Mouse (Mus musculus) frontal cortex, postnatal 36 days (tissue): ENCODE measurements around the gene Tssk4.

Experiments
- DNase-seq, 2 experiments: peaks; one replicate each; pipeline ENCODE4 v3.0.0; 2022; ENCODE audit warnings: low spot score in 2 of 2

Gene Tssk4

DNA sequence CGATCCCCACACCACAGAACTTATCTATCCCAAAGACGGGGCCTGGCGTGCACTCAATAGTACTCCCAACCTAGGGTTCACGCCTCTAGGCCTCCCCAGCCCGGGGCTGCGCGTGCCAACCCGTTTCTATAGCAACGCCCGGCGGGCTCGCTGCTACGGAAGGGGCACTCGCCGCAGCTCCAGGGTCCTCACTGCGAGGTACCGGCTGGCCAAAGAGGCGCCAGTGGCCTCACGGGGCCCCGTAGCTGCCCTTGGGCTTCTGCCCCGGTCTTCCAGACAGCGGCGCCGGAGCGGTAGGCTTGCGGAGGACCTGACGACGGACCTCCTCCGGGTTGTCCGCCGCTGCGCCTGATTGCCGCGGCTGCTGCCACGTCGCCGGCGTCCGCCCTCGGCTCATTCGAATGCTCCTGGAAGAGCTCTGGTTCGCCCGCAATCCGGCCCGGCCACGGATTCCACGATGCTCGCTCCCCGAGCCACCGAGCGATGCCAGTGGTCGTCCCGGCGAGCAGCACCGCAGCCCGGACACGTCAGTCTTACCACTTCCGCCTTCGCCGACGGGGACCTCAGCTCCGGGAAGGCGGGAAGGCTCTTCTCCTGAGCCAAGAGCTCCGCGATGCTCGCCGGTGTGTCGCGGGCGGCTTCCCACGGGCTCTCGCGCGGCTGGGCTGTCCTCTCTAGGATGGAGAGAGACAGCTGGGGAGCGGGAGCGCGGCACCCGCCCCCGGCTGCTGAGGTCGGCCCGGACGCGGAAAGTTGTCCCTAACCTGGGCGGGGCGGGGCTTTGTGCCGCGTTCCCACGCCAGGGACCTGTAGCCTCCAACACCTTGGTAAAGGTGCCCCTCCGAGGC, 6.7 kb upstream of the Tssk4 start, which contains the start of gene Tm9sf1:
Gene Tm9sf1, minus strand, starts transcription at position 747 of the 848 bp plus-strand sequence.
- peak; percentile 91 for DNase-seq

DNA sequence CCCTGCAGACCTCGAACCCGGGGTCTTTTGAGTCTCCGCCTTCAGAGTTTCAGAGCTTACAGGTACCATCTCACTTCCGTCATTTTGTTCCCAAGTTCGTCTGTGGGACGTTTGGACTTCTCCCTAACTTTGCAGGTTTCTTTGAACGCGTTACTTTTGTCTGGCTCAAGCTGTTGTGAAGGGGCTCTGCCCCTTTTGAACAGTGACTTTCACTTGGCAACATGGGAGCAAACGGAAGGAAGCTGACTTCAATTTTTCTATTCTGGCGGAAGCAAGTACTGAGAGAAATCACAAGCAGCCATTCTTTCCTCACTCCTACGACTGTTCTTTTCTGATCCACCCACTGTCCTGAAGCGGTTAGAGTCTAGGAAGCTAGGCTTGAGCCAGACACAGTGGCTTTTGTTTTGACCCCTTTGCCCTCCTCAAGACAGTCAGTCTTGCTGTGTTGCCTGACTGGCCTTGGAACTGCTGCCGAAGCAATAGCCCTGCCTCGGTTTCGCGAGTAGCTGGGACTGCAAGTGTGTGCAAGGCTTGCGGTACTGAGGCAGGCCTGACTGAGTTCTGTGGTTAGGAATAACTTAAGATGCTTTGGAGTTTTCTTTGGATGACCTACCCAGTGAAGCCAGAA, 5.6 kb upstream of the Tssk4 start:
- DNase-seq, result no peak

DNA sequence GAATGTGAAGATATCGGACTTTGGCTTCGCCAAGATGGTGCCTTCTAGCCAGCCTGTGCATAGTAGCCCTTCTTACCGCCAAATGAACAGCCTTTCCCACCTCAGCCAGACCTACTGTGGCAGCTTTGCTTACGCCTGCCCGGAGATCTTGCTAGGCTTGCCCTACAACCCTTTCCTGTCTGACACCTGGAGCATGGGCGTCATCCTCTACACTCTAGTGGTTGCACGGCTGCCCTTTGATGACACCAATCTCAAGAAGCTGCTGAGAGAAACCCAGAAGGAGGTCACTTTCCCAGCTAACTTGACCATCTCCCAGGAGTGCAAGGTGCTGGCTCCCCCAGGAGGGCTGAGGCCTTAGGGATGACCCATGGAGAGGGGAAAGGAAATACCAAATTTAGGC, 1.5 kb downstream of the Tssk4 start:
- DNase-seq, result no peak

DNA sequence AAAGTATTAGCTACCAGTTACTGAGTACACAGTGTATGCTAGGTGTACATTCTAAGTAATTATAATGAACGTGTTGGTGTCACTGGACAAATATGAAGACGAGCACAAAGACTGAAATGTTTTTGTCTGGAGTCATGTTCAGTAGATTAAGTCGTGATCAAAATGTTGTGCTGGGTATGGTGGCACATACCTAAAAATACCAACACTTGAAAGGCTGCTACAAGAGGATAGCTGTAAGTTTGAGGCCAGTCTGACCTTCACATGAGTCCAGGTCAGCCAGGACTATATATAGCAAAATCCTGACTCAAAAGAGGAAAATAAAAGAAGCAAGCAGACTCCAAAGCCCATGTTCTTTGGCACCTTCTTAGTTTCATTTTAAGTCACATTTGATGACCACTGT, 7.0 kb downstream of the Tssk4 start:
- no peak for DNase-seq

DNA sequence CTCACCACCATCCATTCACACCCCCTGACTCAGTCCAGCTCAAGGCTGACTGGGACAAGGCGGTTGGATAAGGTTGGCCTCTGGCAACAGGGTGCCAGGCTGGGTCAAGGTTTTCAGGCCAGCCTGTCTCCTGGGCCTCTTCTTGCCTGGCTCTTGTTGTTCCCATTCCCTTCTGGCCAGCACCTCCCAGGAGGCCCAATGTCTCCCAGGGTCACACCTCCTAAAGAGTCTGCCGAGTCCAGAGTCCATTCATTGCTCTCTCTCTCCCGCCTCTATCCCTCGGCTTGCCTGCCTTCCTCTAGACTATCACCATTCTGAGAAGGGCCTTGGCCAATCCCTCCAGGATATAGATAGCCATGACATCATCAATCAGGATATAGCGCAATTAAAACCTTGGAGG, 8.0 kb downstream of the Tssk4 start:
- no peak for DNase-seq

DNA sequence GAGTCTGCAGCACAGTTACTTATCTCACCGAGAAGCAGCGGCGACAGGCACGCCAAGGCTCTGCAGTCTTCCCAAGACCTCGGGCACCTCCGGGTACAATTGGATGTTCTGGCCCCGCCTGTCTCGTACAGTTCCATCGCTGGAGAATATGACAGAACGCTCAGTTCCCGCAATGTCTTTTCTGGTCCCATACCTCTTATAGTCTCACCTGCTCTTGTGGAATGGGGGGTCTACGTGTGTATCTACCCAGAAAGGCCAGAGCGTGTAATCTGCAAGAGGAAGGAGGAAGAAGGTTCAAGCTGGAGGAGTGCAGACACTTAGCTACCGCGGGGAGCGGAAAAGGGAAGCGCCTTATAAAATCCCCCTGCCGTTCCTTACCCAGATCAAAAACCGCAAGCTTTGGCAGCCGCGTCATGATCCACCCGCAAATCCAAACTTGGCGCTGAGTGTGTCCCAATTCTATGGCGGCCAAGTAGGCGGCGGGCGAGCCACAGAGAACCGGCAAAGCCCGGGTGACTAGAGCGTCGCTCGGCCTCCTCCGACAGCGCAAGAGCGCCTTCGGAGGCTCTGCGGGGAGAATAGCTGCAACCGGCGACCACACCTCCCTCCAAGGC, 10.1 kb downstream of the Tssk4 start, which contains the start of gene Mdp1:
Gene Mdp1, minus strand, starts transcription at position 549 of the 614 bp plus-strand sequence.
- peak; percentile 81 to 86 for DNase-seq

DNA sequence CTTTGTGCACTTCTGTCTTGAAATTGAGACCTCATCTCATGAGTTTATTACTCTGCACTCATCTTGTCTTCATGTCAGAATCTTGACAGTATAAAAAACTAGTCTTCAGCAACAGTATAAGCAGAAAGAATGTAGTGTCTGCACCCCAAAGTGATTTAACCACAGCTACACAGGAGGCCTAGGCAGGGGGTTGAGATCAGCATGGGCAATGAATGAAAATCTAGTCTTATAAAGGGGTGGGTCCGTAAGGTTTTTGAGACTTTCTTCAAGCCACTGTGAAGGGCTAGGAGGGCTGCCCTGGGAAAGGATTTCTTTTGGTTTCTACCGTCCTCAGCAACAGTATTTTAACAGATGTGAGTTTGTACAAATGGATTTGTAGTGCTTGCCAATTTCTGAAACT, 10.7 kb downstream of the Tssk4 start:
- no peak for DNase-seq

DNA sequence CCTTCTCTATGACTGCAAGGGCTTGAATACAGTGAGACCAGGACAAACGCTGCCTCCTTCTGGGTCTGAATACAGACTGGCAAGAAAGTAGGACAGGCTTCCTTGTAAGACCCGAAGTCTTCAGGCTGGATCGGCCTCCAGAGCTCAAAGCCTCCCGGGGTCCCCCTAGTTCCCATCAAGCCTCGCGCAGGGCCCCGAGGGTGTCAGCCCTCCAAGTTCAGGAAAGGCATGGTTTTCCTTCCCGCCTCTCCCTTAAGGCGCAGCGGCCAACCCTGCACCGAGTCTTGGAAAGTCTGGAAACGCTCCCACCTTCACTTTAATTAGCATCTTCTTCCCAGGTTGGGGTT, 21.5 kb downstream of the Tssk4 start:
- DNase-seq, result no peak

DNA sequence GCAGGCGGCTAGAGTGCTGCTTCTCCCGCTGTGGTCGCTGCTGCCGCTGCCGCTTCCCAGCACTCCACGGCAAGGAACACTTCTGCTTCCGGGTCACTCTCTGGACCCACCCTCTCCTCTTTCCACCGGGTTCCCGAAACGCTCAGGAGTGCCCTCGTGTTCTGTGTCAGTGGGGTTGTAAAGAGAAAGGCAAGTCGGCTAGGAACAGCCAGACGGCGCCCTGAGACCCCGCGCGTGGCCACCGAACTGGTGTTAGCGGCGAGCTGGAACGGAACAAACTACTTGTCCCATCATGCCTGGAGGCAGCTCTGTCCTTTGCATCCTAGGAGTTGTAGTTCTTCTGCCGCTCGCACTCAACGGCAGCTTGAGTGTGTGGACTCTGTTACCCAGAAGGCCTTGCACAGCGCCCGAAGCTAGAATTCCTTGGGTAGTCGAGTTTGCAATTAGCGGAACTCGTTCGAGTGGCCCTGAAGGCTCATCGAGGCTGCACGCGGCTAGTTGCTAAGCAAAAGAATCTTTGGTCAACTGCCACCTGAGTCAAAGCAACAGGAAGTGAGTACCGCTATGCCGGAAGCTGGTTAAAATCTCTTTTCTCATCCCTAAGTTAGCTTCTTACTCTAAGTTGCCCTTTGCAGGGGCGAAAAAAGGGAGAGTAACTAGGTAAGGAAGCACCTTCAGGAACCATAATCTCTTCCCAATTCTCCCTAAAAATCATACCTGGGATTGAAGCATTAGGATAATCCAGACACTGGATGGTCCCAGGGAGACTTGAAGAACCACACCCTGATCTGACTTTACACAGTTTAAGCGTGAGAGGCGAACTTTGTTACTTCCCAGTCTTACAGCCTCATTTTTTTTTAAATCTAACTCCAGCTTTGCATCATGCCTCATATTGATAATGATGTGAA, 22.1 kb downstream of the Tssk4 start, which contains the start of the genes Gmpr2 and Nedd8:
Gene Gmpr2, plus strand, starts transcription at position 109 of the 908 bp plus-strand sequence.
Gene Nedd8, minus strand, starts transcription at position 292 of the 908 bp plus-strand sequence.
- DNase-seq, result peak; percentile 96 to 97

DNA sequence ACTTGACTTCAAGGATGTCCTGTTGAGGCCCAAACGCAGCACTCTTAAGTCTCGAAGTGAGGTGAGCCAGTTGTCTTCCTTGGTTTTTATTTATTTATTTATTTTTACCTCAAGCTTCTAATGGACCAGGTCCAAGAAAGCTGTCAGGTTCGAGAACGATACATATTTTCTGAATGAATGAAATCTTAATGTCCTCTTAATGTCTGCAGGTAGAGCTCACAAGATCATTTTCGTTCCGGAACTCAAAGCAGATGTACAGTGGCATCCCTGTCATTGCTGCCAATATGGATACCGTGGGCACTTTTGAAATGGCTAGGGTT, 22.7 kb downstream of the Tssk4 start:
- DNase-seq, result no peak

DNA sequence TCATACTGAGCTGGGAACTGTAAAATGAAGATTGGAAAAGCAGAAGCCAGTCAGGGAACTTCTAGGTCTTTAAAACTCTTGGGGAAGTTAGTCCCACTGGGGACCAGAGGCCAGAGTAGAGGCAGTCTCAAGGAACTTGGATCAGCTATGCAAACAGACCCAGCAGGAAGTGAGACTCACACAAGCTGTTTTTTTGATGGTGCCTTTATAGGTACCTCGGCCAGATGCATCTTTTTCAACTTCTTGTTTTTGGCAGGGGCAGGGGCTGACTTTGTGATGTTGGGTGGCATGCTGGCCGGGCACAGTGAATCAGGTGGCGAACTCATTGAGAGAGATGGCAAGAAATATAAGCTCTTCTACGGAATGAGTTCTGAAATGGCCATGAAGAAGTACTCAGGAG, 27.6 kb downstream of the Tssk4 start:
- no peak for DNase-seq

DNA sequence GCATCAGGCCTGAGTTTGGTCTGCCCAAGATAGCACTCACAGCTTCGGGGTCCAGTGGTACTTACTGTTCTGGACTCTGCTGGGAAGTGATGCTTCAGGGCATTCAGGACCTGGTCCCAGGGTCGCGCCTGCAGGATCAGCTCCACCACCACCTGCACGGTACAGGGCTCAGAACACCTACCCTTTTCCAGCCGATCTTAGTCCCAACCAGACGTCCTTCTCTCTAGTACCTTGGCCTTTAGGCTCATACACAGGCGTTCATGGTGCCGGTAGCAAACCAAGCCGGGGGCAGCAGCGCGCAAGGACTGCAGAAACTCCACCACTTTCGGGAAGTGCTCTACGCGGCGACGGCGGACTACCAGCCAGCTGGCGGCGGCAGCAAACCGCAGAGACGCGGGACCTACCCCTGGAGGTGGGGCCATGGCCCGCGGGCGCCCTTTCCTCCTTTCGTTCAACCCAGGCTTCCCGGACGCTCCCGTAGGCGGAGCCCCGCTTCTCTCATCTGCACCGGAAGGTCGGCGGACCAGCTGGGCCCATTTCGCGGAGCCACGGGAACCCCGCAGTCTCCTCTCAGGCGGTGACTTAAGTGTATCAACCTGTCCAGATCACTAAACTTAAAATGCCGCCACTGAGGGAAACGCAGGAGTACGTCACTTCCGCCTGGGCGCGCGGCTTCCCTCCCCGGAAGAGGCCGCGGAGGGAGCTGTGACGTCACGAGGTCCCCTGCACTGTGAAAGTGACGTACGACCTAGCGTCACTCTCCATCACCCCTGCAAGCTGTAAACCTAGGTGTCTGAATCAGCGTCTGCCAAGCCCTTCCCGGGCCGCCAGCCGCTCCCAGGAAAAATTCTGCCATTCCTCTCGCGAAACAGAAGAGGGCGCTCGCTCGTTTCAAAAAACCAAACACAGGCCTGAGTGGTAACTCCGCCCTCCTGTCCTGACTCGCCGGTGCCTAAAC, 31.5 kb downstream of the Tssk4 start, which contains the start of gene Tinf2:
Gene Tinf2, minus strand, starts transcription at position 661 of the 958 bp plus-strand sequence.
- DNase-seq, result peak; percentile 94 to 98

DNA sequence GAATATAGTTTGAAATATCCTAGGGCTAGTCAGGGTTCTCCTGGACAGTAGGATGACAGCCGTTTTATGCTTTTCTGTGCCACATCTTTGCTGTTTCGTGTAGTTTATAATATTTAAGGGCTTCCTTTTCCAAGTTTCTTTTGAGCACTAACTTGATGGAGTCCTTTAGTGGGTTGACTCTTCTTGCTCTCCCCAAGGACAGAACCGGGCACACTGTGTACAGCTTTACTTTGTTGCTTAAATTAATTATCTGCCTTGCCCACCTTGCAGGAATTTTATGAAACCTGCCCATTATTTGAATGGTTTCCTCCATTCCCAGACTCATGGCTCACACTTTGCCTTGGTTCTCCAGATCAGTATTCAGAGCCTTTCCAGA, 32.1 kb downstream of the Tssk4 start:
- DNase-seq, result no peak

DNA sequence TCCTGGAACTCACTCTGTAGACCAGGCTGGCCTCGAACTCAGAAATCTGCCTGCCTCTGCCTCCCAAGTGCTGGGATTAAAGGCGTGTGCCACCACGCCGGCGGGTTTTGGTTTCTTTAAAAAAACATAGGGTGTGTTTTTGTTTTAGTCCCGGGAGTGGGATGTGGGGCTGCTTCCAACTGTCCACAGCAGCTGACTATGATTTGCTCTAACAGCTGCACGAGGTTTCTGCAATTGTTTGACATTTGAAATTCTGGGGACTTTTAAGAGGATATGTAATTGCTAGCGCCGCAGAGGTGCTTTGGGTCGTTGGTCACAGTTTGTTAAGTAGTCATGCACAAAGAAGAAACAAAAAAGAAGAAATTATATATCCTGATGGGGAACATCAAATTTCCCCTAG, 39.4 kb downstream of the Tssk4 start:
- DNase-seq, result no peak

DNA sequence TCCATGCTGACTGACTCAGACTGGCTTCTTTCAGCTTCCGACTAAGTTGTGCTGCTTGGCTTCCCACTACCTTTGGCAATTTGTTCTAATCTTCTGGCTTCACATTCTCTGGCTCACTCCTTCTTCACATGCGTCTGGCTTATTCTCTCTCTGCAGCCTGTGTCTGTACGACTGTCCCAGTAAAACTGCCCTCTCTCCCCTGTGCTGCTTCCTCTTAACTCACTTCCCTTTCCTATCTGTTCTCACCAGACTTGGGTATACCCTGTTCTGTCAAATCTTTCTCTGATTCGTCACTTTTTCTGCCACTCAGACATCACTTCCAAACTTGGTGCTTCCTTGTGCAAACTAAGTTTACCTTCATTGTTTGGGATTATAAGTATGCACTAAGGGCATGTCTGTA, 47.2 kb downstream of the Tssk4 start:
- DNase-seq, result no peak

DNA sequence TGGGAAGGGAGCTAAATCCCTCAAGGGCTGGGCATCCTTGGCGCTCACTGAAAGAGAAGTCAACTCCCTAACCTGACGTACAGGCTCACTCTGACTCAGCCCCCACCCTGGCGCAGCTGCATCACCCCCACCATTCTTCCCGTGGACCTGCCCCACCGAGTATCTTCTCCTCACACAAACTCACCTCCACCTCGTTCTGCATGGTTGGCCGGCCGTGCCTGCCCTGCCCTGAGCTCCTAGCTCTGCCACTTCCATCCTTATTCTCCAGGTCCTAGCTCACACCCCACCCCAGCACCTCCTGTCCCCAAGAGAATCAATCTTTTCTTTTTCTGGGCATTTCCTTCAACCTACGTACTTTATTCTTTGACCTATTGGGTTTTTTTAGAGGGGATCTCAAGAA, 51.1 kb downstream of the Tssk4 start:
- DNase-seq, result no peak
